12 mouse cellular contexts compared by ENCODE assay signal in the genomic region with DNA sequence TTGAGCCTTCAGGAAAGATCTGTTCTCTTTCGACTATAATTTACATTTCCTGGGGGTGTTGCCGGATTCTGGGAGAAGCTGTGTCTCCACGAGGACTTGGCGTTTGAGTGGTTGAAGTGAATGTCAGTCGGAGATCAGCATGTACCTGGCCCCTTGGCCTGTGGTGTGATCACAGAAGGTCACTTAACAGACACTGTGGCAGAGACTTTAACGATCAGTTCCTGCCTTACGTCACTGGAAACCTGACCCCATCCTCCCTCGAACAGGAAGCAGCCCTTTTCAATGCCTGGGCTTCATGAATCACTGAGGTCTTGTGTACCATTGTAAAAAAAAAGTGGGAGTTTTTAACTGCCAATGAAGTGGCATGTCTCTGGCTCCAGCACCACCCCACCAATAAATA. TPM values are rescaled to one million over a fixed set of nuclear protein-coding genes. Genes with fewer than 3 reads are reported as not detected.
A peak's percentile ranks its signal among the peaks of the same experiment; 100 is the strongest.
DNase-seq lines count a peak whose midpoint lies in the region; ATAC-seq and TF ChIP-seq lines count a peak whose summit lies in the region.
"Had no signal": no experiment of that assay in that cellular context is flagged by ENCODE, and none has a peak within 500 bp of the region (broad histone marks: within the 10 kb centered on the region; RNA-seq: fewer than 3 reads in every experiment).

No protein-coding gene starts in this region.

- no peak for TF ChIP-seq EP300 in lung, postnatal 0 days (IDR thresholded peaks at IDR 0.05)

- H3K27me3 ChIP-seq in lung, postnatal 0 days (replicated peaks; ENCODE audit: insufficient read depth, low read length): no peaks in the 10 kb centered on the region
- no peaks in the 10 kb centered on the region for H3K27me3 ChIP-seq in kidney, embryonic 15.5 days
- H3K27me3 ChIP-seq in hindbrain, embryonic 11.5 days (ENCODE audit: control insufficient read depth, insufficient read depth, low read length): no peaks in the 10 kb centered on the region

- no peaks in the 10 kb centered on the region for H3K9me3 ChIP-seq in lung, postnatal 0 days (ENCODE audit: low read length)
- no peaks in the 10 kb centered on the region for H3K9me3 ChIP-seq in kidney, embryonic 15.5 days (replicated peaks)
- no peaks in the 10 kb centered on the region for H3K9me3 ChIP-seq in hindbrain, embryonic 11.5 days (ENCODE audit: control insufficient read depth, low read length)

- WGBS in lung, postnatal 0 days: 50% methylated on average over 8 of the region's 8 CpGs
- 38% methylated on average over 8 of the region's 8 CpGs for WGBS in lung, adult 2 months
- 12% methylated on average over 8 of the region's 8 CpGs for WGBS in kidney, embryonic 15.5 days
- WGBS in hindbrain, embryonic 11.5 days: 88% methylated on average over 8 of the region's 8 CpGs

- H3K36me3 ChIP-seq in lung, postnatal 0 days (ENCODE audit: insufficient read depth, low read length): no peaks in the 10 kb centered on the region
- H3K36me3 ChIP-seq in kidney, embryonic 15.5 days: no peaks in the 10 kb centered on the region
- H3K36me3 ChIP-seq in hindbrain, embryonic 11.5 days (ENCODE audit: control insufficient read depth, insufficient read depth, low read length): no peaks in the 10 kb centered on the region

- H3K4me2 ChIP-seq in lung, postnatal 0 days (replicated peaks; ENCODE audit: low read depth, low read length): no peak overlapping the region
- H3K4me2 ChIP-seq in kidney, embryonic 15.5 days: peak overlapping the region; percentile 26; the same call in 1 of the 2 replicates
- H3K4me2 ChIP-seq in hindbrain, embryonic 11.5 days (replicated peaks; ENCODE audit: low read depth, low read length): no peak overlapping the region

- H3K4me3 ChIP-seq in lung, postnatal 0 days (ENCODE audit: low read depth, low read length): no peak overlapping the region
- H3K4me3 ChIP-seq in lung, adult 2 months (replicated peaks; ENCODE audit: extremely low read depth, low read depth, low read length): no peak overlapping the region
- no peak overlapping the region for H3K4me3 ChIP-seq in kidney, embryonic 15.5 days (replicated peaks)
- no peak overlapping the region for H3K4me3 ChIP-seq in hindbrain, embryonic 11.5 days (ENCODE audit: low read depth, low read length)
- H3K4me3 ChIP-seq: myocyte had no signal

- peaks cover 8% of the 10 kb centered on the region; the same call in 1 of the 2 replicates for H3K4me1 ChIP-seq in lung, postnatal 0 days (ENCODE audit: insufficient read depth, low read depth, low read length)
- peaks cover 9% of the 10 kb centered on the region for H3K4me1 ChIP-seq in lung, adult 2 months (ENCODE audit: control insufficient read depth, insufficient read depth, low read length)
- H3K4me1 ChIP-seq in kidney, embryonic 15.5 days: peaks cover 48% of the 10 kb centered on the region
- peaks cover 5% of the 10 kb centered on the region for H3K4me1 ChIP-seq in hindbrain, embryonic 11.5 days (replicated peaks; ENCODE audit: control insufficient read depth, insufficient read depth, low read length)

- H3K27ac ChIP-seq in lung, postnatal 0 days (ENCODE audit: low read length): peak overlapping the region; percentile 39; the same call in 1 of the 2 replicates
- H3K27ac ChIP-seq in kidney, embryonic 15.5 days: peak overlapping the region; percentile 85
- no peak overlapping the region for H3K27ac ChIP-seq in hindbrain, embryonic 11.5 days (ENCODE audit: low read depth, low read length)

- no peak for TF ChIP-seq POLR2A in lung, adult 2 months (IDR thresholded peaks at IDR 0.05; ENCODE audit: borderline replicate concordance, extremely low read depth, low read depth, low read length)

- no peak for TF ChIP-seq CTCF in lung, postnatal 0 days (IDR thresholded peaks at IDR 0.05)
- TF ChIP-seq CTCF in lung, adult 2 months (IDR thresholded peaks at IDR 0.05; ENCODE audit: insufficient read depth, low read length): no peak

- peak; percentile 47 for DNase-seq in gastrocnemius, adult 18-20 months (ENCODE audit: low spot score)
- no peak for DNase-seq in gastrocnemius, postnatal 36 days
- DNase-seq in lung, postnatal 0 days (ENCODE audit: low spot score): peak; percentile 50
- DNase-seq in lung, adult 2 months: no peak
- DNase-seq in mesoderm, embryonic 11.5 days (ENCODE audit: low read depth, low spot score): peak; percentile 43
- DNase-seq in layer of hippocampus, adult 9-10 months (ENCODE audit: low spot score): no peak
- no peak for DNase-seq in hindbrain, embryonic 11.5 days (ENCODE audit: low spot score)
- DNase-seq: right cerebral cortex, adult 18-20 months; thymus, adult 2 months had no signal

- intact Hi-C loops in gastrocnemius, postnatal 36 days (cut with DNase I): no loop called here

- no peak overlapping the region for H3K9ac ChIP-seq in lung, postnatal 0 days (replicated peaks; ENCODE audit: low read depth)
- H3K9ac ChIP-seq in kidney, embryonic 15.5 days: no peak overlapping the region
- H3K9ac ChIP-seq in hindbrain, embryonic 11.5 days (ENCODE audit: low read depth, low read length): no peak overlapping the region

- ATAC-seq in lung, postnatal 0 days: no peak
- ATAC-seq in kidney, embryonic 15.5 days (replicated peaks; ENCODE audit: low FRiP score): no peak
- no peak for ATAC-seq in hindbrain, embryonic 11.5 days (ENCODE audit: low FRiP score)

RNA-seq across cellular contexts. Expression of a gene that starts 11.8 kb away (rescaled TPM):
- total RNA-seq in gastrocnemius, adult 18-20 months (2021): 10 to 100 TPM; 16.8 to 19.6 TPM
- total RNA-seq in gastrocnemius, postnatal 36 days (2021): 10 to 100 TPM; 18.9 to 19.0 TPM
- polyA plus RNA-seq in lung, postnatal 0 days (2015; fragmentation: Nextera tagmentation; extraction: Ambion mirVana): 11.9 and 12.2 TPM in 2 replicates
- polyA plus RNA-seq in lung, adult 2 months (2012; rRNA removed): 10.4 and 12.1 TPM in 2 replicates
- polyA plus RNA-seq in kidney, embryonic 15.5 days (2015; fragmentation: Nextera tagmentation; extraction: Ambion mirVana): 15.3 and 19.2 TPM in 2 replicates
- 7.8 and 9.0 TPM in 2 replicates for polyA plus RNA-seq in hindbrain, embryonic 11.5 days (2014; fragmentation: Nextera tagmentation; extraction: Ambion mirVana)

RNA-seq across cellular contexts. Expression of a gene that starts 33.2 kb away (rescaled TPM):
- not detected for total RNA-seq in gastrocnemius, adult 18-20 months (2021)
- not detected for total RNA-seq in gastrocnemius, postnatal 36 days (2021)
- polyA plus RNA-seq in lung, postnatal 0 days (2015; fragmentation: Nextera tagmentation; extraction: Ambion mirVana): 5.3 and 8.3 TPM in 2 replicates
- polyA plus RNA-seq in lung, adult 2 months (2012; rRNA removed): 0.77 and 2.9 TPM in 2 replicates
- polyA plus RNA-seq in kidney, embryonic 15.5 days (2015; fragmentation: Nextera tagmentation; extraction: Ambion mirVana): 0.26 TPM in 1 of 2 replicates, not detected in the other
- 0.77 and 1.0 TPM in 2 replicates for polyA plus RNA-seq in hindbrain, embryonic 11.5 days (2014; fragmentation: Nextera tagmentation; extraction: Ambion mirVana)
- total RNA-seq: hematopoietic stem cell, adult 5-6 weeks had no signal
- polyA plus RNA-seq: myocyte had no signal

RNA-seq across cellular contexts. Expression of a gene that starts 52.5 kb away (rescaled TPM):
- total RNA-seq in gastrocnemius, adult 18-20 months (2021): under 1 TPM; 0.09 to 0.24 TPM
- under 1 TPM; 0.15 to 0.38 TPM for total RNA-seq in gastrocnemius, postnatal 36 days (2021)
- 12.4 and 16.8 TPM in 2 replicates for polyA plus RNA-seq in lung, postnatal 0 days (2015; fragmentation: Nextera tagmentation; extraction: Ambion mirVana)
- 10.0 and 10.8 TPM in 2 replicates for polyA plus RNA-seq in lung, adult 2 months (2012; rRNA removed)
- 3.0 and 3.6 TPM in 2 replicates for polyA plus RNA-seq in kidney, embryonic 15.5 days (2015; fragmentation: Nextera tagmentation; extraction: Ambion mirVana)
- 1.7 and 2.0 TPM in 2 replicates for polyA plus RNA-seq in hindbrain, embryonic 11.5 days (2014; fragmentation: Nextera tagmentation; extraction: Ambion mirVana)

Comparison
In these comparisons a context has a peak if more than half of its experiments do, and no peak if none do; other contexts are left out.
1. DNase-seq: peak in gastrocnemius, adult 18-20 months (single experiment), lung, postnatal 0 days (single experiment) and mesoderm, embryonic 11.5 days (single experiment); none in gastrocnemius, postnatal 36 days (0 of 2), lung, adult 2 months (single experiment), layer of hippocampus, adult 9-10 months (single experiment) and hindbrain, embryonic 11.5 days (single experiment).